Comparison of ENCODE assay signal across 13 mouse cellular contexts in genomic region chr7:89837841-89838240, GRCm38 (mm10).
DNase-seq lines count a peak whose midpoint lies in the region; ATAC-seq and TF ChIP-seq lines count a peak whose summit lies in the region.
"Had no signal": no experiment of that assay in that cellular context is flagged by ENCODE, and none has a peak within 500 bp of the region (broad histone marks: within the 10 kb centered on the region; RNA-seq: fewer than 3 reads in every experiment).

No protein-coding gene starts in this region.

- no peak overlapping the region for H3K4me3 ChIP-seq in gastrocnemius, adult 2 months
- no peak overlapping the region for H3K4me3 ChIP-seq in lung, adult 2 months (replicated peaks; ENCODE audit: extremely low read depth, low read depth, low read length)
- H3K4me3 ChIP-seq in heart, embryonic 15.5 days = no peak overlapping the region
- no peak overlapping the region for H3K4me3 ChIP-seq in kidney, embryonic 15.5 days (replicated peaks)
- H3K4me3 ChIP-seq: stomach, embryonic 15.5 days had no signal

- peak; percentile 31; the same call in 1 of the 2 replicates for ATAC-seq in heart, embryonic 15.5 days (replicated peaks; ENCODE audit: insufficient number of reproducible peaks, insufficient read depth, low FRiP score, low read depth)
- ATAC-seq in kidney, embryonic 15.5 days (replicated peaks; ENCODE audit: low FRiP score) = no peak

- no peak for TF ChIP-seq CTCF in gastrocnemius, adult 2 months (IDR thresholded peaks at IDR 0.05)
- TF ChIP-seq CTCF in lung, adult 2 months (IDR thresholded peaks at IDR 0.05; ENCODE audit: insufficient read depth, low read length) = no peak

- no peaks in the 10 kb centered on the region for H3K36me3 ChIP-seq in heart, embryonic 15.5 days
- no peaks in the 10 kb centered on the region for H3K36me3 ChIP-seq in kidney, embryonic 15.5 days
- H3K36me3 ChIP-seq: stomach, embryonic 15.5 days had no signal

- H3K4me1 ChIP-seq in lung, adult 2 months (ENCODE audit: control insufficient read depth, insufficient read depth, low read length) = peaks cover 6% of the 10 kb centered on the region
- 0 out of 2 replicates have a peak, but pooled peaks cover 6% of the 10 kb centered on the region for H3K4me1 ChIP-seq in heart, embryonic 15.5 days (replicated peaks)
- 0 out of 2 replicates have a peak, but pooled peaks cover 3% of the 10 kb centered on the region for H3K4me1 ChIP-seq in kidney, embryonic 15.5 days
- H3K4me1 ChIP-seq: stomach, embryonic 15.5 days had no signal

- H3K27ac ChIP-seq in gastrocnemius, adult 2 months = peak overlapping the region; percentile 31
- H3K27ac ChIP-seq in heart, embryonic 15.5 days = no peak overlapping the region
- no peak overlapping the region for H3K27ac ChIP-seq in kidney, embryonic 15.5 days
- H3K27ac ChIP-seq: stomach, embryonic 15.5 days had no signal

- H3K4me2 ChIP-seq in heart, embryonic 15.5 days = no peak overlapping the region
- no peak overlapping the region for H3K4me2 ChIP-seq in kidney, embryonic 15.5 days
- H3K4me2 ChIP-seq: stomach, embryonic 15.5 days had no signal

- no peak overlapping the region for H3K9ac ChIP-seq in heart, embryonic 15.5 days
- no peak overlapping the region for H3K9ac ChIP-seq in kidney, embryonic 15.5 days
- H3K9ac ChIP-seq: stomach, embryonic 15.5 days had no signal

- intact Hi-C loops in gastrocnemius, adult 2 months (cut with DNase I) = loop anchor here (10.0 kb wide), 1 partner anchor 203 kb away; the partner anchor contains the start of gene Me3
- intact Hi-C loops in gastrocnemius, postnatal 36 days (cut with DNase I) = no loop called here

- DNase-seq in gastrocnemius, adult 2 months = peak; percentile 37
- no peak for DNase-seq in gastrocnemius, postnatal 36 days
- DNase-seq in lung, postnatal 25 days (ENCODE audit: low spot score) = peak; percentile 21
- DNase-seq in lung, adult 2 months = no peak
- DNase-seq in NIH3T3 (ENCODE audit: low read depth) = peak; percentile 90
- DNase-seq in right cerebral cortex, postnatal 4 days = no peak
- DNase-seq: cerebellum, adult 2 months; kidney, adult 11 months; right cerebral cortex, postnatal 14 days; thymus, postnatal 36 days had no signal

- TF ChIP-seq POLR2A in lung, adult 2 months (IDR thresholded peaks at IDR 0.05; ENCODE audit: borderline replicate concordance, extremely low read depth, low read depth, low read length) = no peak

- no peaks in the 10 kb centered on the region for H3K9me3 ChIP-seq in heart, embryonic 15.5 days (replicated peaks)
- no peaks in the 10 kb centered on the region for H3K9me3 ChIP-seq in kidney, embryonic 15.5 days (replicated peaks)
- H3K9me3 ChIP-seq: stomach, embryonic 15.5 days had no signal

- 44% methylated on average over 4 of the region's 4 CpGs for WGBS in lung, adult 2 months
- 33% methylated on average over 4 of the region's 4 CpGs for WGBS in heart, embryonic 15.5 days
- WGBS in kidney, embryonic 15.5 days = 40% methylated on average over 4 of the region's 4 CpGs

- no peaks in the 10 kb centered on the region for H3K27me3 ChIP-seq in heart, embryonic 15.5 days
- H3K27me3 ChIP-seq in kidney, embryonic 15.5 days = no peaks in the 10 kb centered on the region

Comparison
In these comparisons a context has a peak if more than half of its experiments do, and no peak if none do; other contexts are left out.
1. DNase-seq: peak in gastrocnemius, adult 2 months (single experiment), lung, postnatal 25 days (single experiment) and NIH3T3 (single experiment); none in gastrocnemius, postnatal 36 days (0 of 2), lung, adult 2 months (single experiment) and right cerebral cortex, postnatal 4 days (single experiment).